Mouse (Mus musculus): ENCODE measurements around the gene Phldb2. TPM values are rescaled to one million over a fixed set of nuclear protein-coding genes. Genes with fewer than 3 reads are reported as not detected.

The Phldb2 gene
- total and polyA plus RNA-seq, 3 experiments, result not detected

GRCm38 (mm10) chr16:45963088-45963487 is 9.7 kb upstream of the Phldb2 start:
- H3K9ac ChIP-seq (ENCODE audit: control insufficient read depth, low read depth, low read length, poor library complexity, severe bottlenecking), result no peak overlapping the region
- no peaks in the 10 kb centered on the region for H3K4me1 ChIP-seq (ENCODE audit: control insufficient read depth in 1 of 2, insufficient read depth in 2 of 2, low read length in 2 of 2)
- no peak for TF ChIP-seq GABPA (IDR thresholded peaks at IDR 0.05; ENCODE audit: low read depth, low read length)
- TF ChIP-seq TAL1 (IDR thresholded peaks at IDR 0.05; ENCODE audit: low read length), result no peak
- TF ChIP-seq MXI1 (IDR thresholded peaks at IDR 0.05; ENCODE audit: low read depth, low read length), result no peak
- no peak for TF ChIP-seq CHD2 (IDR thresholded peaks at IDR 0.05; ENCODE audit: low read length)
- TF ChIP-seq KAT2A (conservative IDR thresholded peaks at IDR 0.05; ENCODE audit: low read depth, low read length), result no peak
- TF ChIP-seq E2F4 (IDR thresholded peaks at IDR 0.05; ENCODE audit: borderline replicate concordance, low read depth, low read length), result no peak
- TF ChIP-seq JUND (IDR thresholded peaks at IDR 0.05; ENCODE audit: low read depth, low read length), result no peak
- TF ChIP-seq UBTF (IDR thresholded peaks at IDR 0.05; ENCODE audit: borderline replicate concordance, insufficient read depth, low read depth, low read length), result no peak
- TF ChIP-seq GATA1 (IDR thresholded peaks at IDR 0.05; ENCODE audit: low read depth, low read length), result no peak
- no peak for TF ChIP-seq MAZ (IDR thresholded peaks at IDR 0.05; ENCODE audit: low read depth, low read length)
- TF ChIP-seq ZC3H11A (IDR thresholded peaks at IDR 0.05; ENCODE audit: low read depth, low read length), result no peak
- no peak for TF ChIP-seq TBP (IDR thresholded peaks at IDR 0.05; ENCODE audit: low read depth, low read length)
- no peak for TF ChIP-seq SIN3A (IDR thresholded peaks at IDR 0.05; ENCODE audit: low read length)
- TF ChIP-seq MYC (IDR thresholded peaks at IDR 0.05; ENCODE audit: low read depth, low read length), result no peak
- TF ChIP-seq POLR2AphosphoS5 (IDR thresholded peaks at IDR 0.05; ENCODE audit: borderline replicate concordance, low read depth, low read length), result no peak
- TF ChIP-seq HCFC1 (IDR thresholded peaks at IDR 0.05; ENCODE audit: low read depth, low read length), result no peak
- no peak for TF ChIP-seq NELFE (IDR thresholded peaks at IDR 0.05; ENCODE audit: low read depth, low read length)
- no peaks in the 10 kb centered on the region for H3K27me3 ChIP-seq (ENCODE audit: control insufficient read depth in 1 of 2, insufficient read depth in 2 of 2, low read length in 2 of 2)
- no peak overlapping the region for H3K27ac ChIP-seq (ENCODE audit: control insufficient read depth, low read depth, low read length)
- H3K9me3 ChIP-seq (replicated peaks; ENCODE audit: insufficient read depth, low read length), result no peaks in the 10 kb centered on the region
- H3K36me3 ChIP-seq (ENCODE audit: control insufficient read depth in 1 of 2, insufficient read depth in 2 of 2, low read length in 2 of 2), result no peaks in the 10 kb centered on the region
- no peak for DNase-seq (ENCODE audit: low read depth, low spot score)
- H3K4me3 ChIP-seq (ENCODE audit: control insufficient read depth in 1 of 2, insufficient read depth in 1 of 2, low read depth in 2 of 2, low read length in 2 of 2), result no peak overlapping the region
- H3K79me2 ChIP-seq (ENCODE audit: control insufficient read depth, insufficient read depth, low read length, poor library complexity), result no peaks in the 10 kb centered on the region

- DNase-seq (ENCODE audit: low read depth, low spot score), result no peak
- Histone ChIP-seq H3K36me3 (ENCODE audit: control insufficient read depth in 1 of 2, insufficient read depth in 2 of 2, low read length in 2 of 2) (no peaks in the 10 kb centered on the region), H3K4me1 (ENCODE audit: control insufficient read depth in 1 of 2, insufficient read depth in 2 of 2, low read length in 2 of 2) (no peaks in the 10 kb centered on the region), H3K4me3 (ENCODE audit: control insufficient read depth in 1 of 2, insufficient read depth in 1 of 2, low read depth in 2 of 2, low read length in 2 of 2) (no peak overlapping the region), H3K9me3 (replicated peaks; ENCODE audit: insufficient read depth, low read length) (no peaks in the 10 kb centered on the region), H3K79me2 (ENCODE audit: control insufficient read depth, insufficient read depth, low read length, poor library complexity) (no peaks in the 10 kb centered on the region), H3K27ac (ENCODE audit: control insufficient read depth, low read depth, low read length) (no peak overlapping the region), H3K9ac (ENCODE audit: control insufficient read depth, low read depth, low read length, poor library complexity, severe bottlenecking) (no peak overlapping the region), H3K27me3 (ENCODE audit: control insufficient read depth in 1 of 2, insufficient read depth in 2 of 2, low read length in 2 of 2) (no peaks in the 10 kb centered on the region)
- TF ChIP-seq ELF1 (IDR thresholded peaks at IDR 0.05; ENCODE audit: low read depth, low read length) (no peak), UBTF (IDR thresholded peaks at IDR 0.05; ENCODE audit: borderline replicate concordance, insufficient read depth, low read depth, low read length) (no peak), E2F4 (IDR thresholded peaks at IDR 0.05; ENCODE audit: borderline replicate concordance, low read depth, low read length) (no peak), ZKSCAN1 (IDR thresholded peaks at IDR 0.05; ENCODE audit: low read depth, low read length) (no peak), ZNF384 (IDR thresholded peaks at IDR 0.05; ENCODE audit: low read depth, low read length) (no peak), TCF12 (IDR thresholded peaks at IDR 0.05; ENCODE audit: low read depth, low read length) (no peak), TBP (IDR thresholded peaks at IDR 0.05; ENCODE audit: low read depth, low read length) (no peak), NRF1 (IDR thresholded peaks at IDR 0.05; ENCODE audit: insufficient read depth, low read depth, low read length, poor library complexity, severe bottlenecking) (no peak)
Measured at GRCm38 (mm10) chr16:45960978-45961377, 7.6 kb upstream of the Phldb2 start.
